Comparison of ENCODE assay signal across 7 mouse cellular contexts in the genomic region with DNA sequence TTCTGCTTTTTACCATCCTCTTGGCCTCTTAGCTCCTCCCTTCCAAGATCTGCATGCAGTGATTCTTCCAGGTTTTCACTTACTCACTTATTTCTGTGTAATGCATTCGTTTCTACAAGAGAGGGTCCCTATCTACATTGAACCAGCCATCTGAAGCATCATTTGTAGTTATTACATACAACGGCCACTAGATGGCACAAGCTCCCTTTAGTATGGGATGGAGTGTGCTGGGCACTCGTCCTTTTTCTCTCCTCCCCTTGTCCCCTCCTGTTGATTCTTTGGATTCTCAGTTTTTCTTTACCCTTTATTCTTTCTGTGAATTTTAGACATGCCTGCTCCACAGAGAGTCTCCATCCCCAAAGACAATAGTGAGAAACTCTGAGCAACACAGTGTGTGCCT. TPM values are rescaled to one million over a fixed set of nuclear protein-coding genes. Genes with fewer than 3 reads are reported as not detected.
A peak's percentile ranks its signal among the peaks of the same experiment; 100 is the strongest.
DNase-seq lines count a peak whose midpoint lies in the region; ATAC-seq and TF ChIP-seq lines count a peak whose summit lies in the region.

No protein-coding gene starts in this region.

- TF ChIP-seq EP300 in lung, postnatal 0 days (IDR thresholded peaks at IDR 0.05), result no peak

- no peak overlapping the region for H3K27ac ChIP-seq in lung, postnatal 0 days (ENCODE audit: low read length)

- H3K4me2 ChIP-seq in lung, postnatal 0 days (replicated peaks; ENCODE audit: low read depth, low read length), result no peak overlapping the region

- peak; percentile 30 to 56 for DNase-seq in right cerebral cortex, adult 2 months (ENCODE audit: low spot score in 2 of 2)
- no peak for DNase-seq in right cerebral cortex, adult 18-20 months
- DNase-seq in ZHBTc4 (ENCODE audit: low read depth, low spot score), result peak; percentile 81
- peak; percentile 59 for DNase-seq in embryo, embryonic 9.5 days (ENCODE audit: extremely low spot score)
- peak; percentile 65 for DNase-seq in induced T-regulatory cell, adult 2 months (ENCODE audit: low read depth)
- DNase-seq in lung, postnatal 0 days (ENCODE audit: low spot score), result peak; percentile 83
- peak; percentile 25 for DNase-seq in skeletal muscle tissue, adult 2 months (ENCODE audit: low read depth, low spot score)

- no peaks in the 10 kb centered on the region for H3K9me3 ChIP-seq in lung, postnatal 0 days (ENCODE audit: low read length)

- no peaks in the 10 kb centered on the region for H3K36me3 ChIP-seq in lung, postnatal 0 days (ENCODE audit: insufficient read depth, low read length)

- peak; percentile 92 for TF ChIP-seq CTCF in lung, postnatal 0 days (IDR thresholded peaks at IDR 0.05)

- ATAC-seq in lung, postnatal 0 days, result peak; percentile 50; the same call in 1 of the 2 replicates

- no peaks in the 10 kb centered on the region for H3K27me3 ChIP-seq in lung, postnatal 0 days (replicated peaks; ENCODE audit: insufficient read depth, low read length)

- H3K4me1 ChIP-seq in lung, postnatal 0 days (ENCODE audit: insufficient read depth, low read depth, low read length), result no peaks in the 10 kb centered on the region

- no peak overlapping the region for H3K4me3 ChIP-seq in lung, postnatal 0 days (ENCODE audit: low read depth, low read length)

- no peak overlapping the region for H3K9ac ChIP-seq in lung, postnatal 0 days (replicated peaks; ENCODE audit: low read depth)

- 5% methylated on average over 3 of the region's 3 CpGs for WGBS in lung, postnatal 0 days

RNA-seq across cellular contexts. Expression of a gene that starts 15.8 kb away (rescaled TPM):
- polyA plus RNA-seq in lung, postnatal 0 days (2015; fragmentation: Nextera tagmentation; extraction: Ambion mirVana), result 1.2 and 1.8 TPM in 2 replicates
